Mouse (Mus musculus) stomach, postnatal 0 days (tissue): ENCODE measurements around the gene Rpp21.

Experiments used
- CTCF ChIP-seq: IDR thresholded peaks from 2 replicates; pipeline ENCODE4 v1.5.1; 2016; ENCODE audit warnings: antibody characterized with exemption, low read depth, mild to moderate bottlenecking, moderate library complexity
- EP300 ChIP-seq: optimal IDR thresholded peaks from 2 replicates; pipeline ENCODE3; 2016; ENCODE audit warnings: antibody characterized with exemption

DNA sequence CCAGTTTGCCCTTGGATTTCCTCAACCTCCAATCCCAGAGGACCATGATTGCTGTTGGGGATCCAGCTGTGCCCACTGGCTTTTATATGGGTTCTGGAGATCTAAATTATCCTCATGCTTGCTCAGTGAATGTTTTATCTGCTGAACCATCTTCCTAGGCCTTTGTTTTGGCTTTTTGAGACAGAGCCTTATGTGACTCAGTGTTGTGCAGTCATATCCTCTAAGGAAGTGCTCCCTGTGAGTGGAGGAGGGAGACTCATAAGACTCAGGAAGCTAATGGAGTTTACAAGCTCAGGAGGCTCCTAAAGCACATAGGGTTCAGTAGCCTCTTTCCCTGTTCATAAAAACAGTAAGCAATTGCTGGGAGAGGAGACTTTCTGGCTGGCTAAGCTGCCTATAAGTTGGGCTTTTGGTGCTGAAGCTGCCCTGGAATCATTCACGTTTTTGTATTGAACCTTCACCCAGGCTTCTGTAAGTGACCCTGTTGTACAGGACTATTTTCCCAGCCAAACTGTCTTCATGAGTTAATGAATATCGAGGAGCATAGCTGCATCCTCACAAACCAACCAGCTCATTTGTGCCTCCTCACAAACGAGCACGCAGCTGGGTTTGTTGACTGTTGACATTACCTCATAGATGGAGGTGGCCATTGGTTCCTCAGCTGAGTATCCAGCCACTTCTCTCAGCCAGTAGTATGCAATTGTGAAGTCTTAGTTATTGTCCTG, 23.8 kb upstream of the Rpp21 start:
- TF ChIP-seq CTCF, result no peak
- no peak for TF ChIP-seq EP300
